Mouse (Mus musculus): ENCODE results near the gene Chsy1.

Chsy1 gene

GRCm38 (mm10) chr7:66109855-66110635 lies 730 bp downstream of the Chsy1 start:
- DNase-seq (ENCODE audit: low spot score): peak; percentile 64

GRCm38 (mm10) chr7:66110636-66111112 lies 1.4 kb downstream of the Chsy1 start:
- peak; percentile 36 for DNase-seq (ENCODE audit: low spot score)

- DNase-seq (ENCODE audit: low spot score): no peak
Measured at GRCm38 (mm10) chr7:66111211-66111610, 1.9 kb downstream of the Chsy1 start.

GRCm38 (mm10) chr7:66113561-66113960 lies 4.2 kb downstream of the Chsy1 start:
- DNase-seq (ENCODE audit: low spot score): no peak

- no peak for DNase-seq (ENCODE audit: low spot score)
Measured at GRCm38 (mm10) chr7:66115821-66116343, 6.6 kb downstream of the Chsy1 start.

- no peak for DNase-seq (ENCODE audit: low spot score)
Measured at GRCm38 (mm10) chr7:66116906-66117482, 7.7 kb downstream of the Chsy1 start.

GRCm38 (mm10) chr7:66118046-66118445 lies 8.7 kb downstream of the Chsy1 start:
- DNase-seq (ENCODE audit: low spot score): no peak

- no peak for DNase-seq (ENCODE audit: low spot score)
Measured at GRCm38 (mm10) chr7:66118796-66119195, 9.5 kb downstream of the Chsy1 start.

- DNase-seq (ENCODE audit: low spot score): no peak
Measured at GRCm38 (mm10) chr7:66120139-66120538, 10.8 kb downstream of the Chsy1 start.

- DNase-seq (ENCODE audit: low spot score): no peak
Measured at GRCm38 (mm10) chr7:66120702-66121396, 11.5 kb downstream of the Chsy1 start.

- no peak for DNase-seq (ENCODE audit: low spot score)
Measured at GRCm38 (mm10) chr7:66124551-66124968, 15.2 kb downstream of the Chsy1 start.

GRCm38 (mm10) chr7:66125368-66125767 lies 16.1 kb downstream of the Chsy1 start:
- DNase-seq (ENCODE audit: low spot score): no peak

GRCm38 (mm10) chr7:66127951-66128645 lies 18.8 kb downstream of the Chsy1 start:
- DNase-seq (ENCODE audit: low spot score): no peak

GRCm38 (mm10) chr7:66128857-66129256 lies 19.5 kb downstream of the Chsy1 start:
- DNase-seq (ENCODE audit: low spot score): no peak

GRCm38 (mm10) chr7:66130296-66130695 lies 21.0 kb downstream of the Chsy1 start:
- no peak for DNase-seq (ENCODE audit: low spot score)

- no peak for DNase-seq (ENCODE audit: low spot score)
Measured at GRCm38 (mm10) chr7:66131776-66132421, 22.6 kb downstream of the Chsy1 start.

GRCm38 (mm10) chr7:66134154-66134553 lies 24.8 kb downstream of the Chsy1 start:
- no peak for DNase-seq (ENCODE audit: low spot score)

GRCm38 (mm10) chr7:66135644-66136043 lies 26.3 kb downstream of the Chsy1 start:
- DNase-seq (ENCODE audit: low spot score): no peak

- peak; percentile 15 for DNase-seq (ENCODE audit: low spot score)
Measured at GRCm38 (mm10) chr7:66136187-66136586, 26.9 kb downstream of the Chsy1 start.

GRCm38 (mm10) chr7:66137309-66137708 lies 28.0 kb downstream of the Chsy1 start:
- no peak for DNase-seq (ENCODE audit: low spot score)

- no peak for DNase-seq (ENCODE audit: low spot score)
Measured at GRCm38 (mm10) chr7:66138301-66138700, 29.0 kb downstream of the Chsy1 start.

GRCm38 (mm10) chr7:66138878-66139277 lies 29.6 kb downstream of the Chsy1 start:
- no peak for DNase-seq (ENCODE audit: low spot score)

All from MN1 (cell line).